Mouse (Mus musculus) forebrain, embryonic 13.5 days (tissue): ENCODE results near the gene Pck2. TPM values are rescaled to one million over a fixed set of nuclear protein-coding genes. Genes with fewer than 3 reads are reported as not detected.

ENCODE experiments used
- ATAC-seq: fragments of 200-750 bp; cut with Nextera tagmentation; 2 replicates; pipeline ENCODE4 v1.8.0; 2017
- H3K27ac ChIP-seq: fragments of 300-500 bp; sonication (generic); 2 replicates; pipeline ENCODE4 v1.5.1; 2015; ENCODE audit warnings: inconsistent platforms, mild to moderate bottlenecking, moderate library complexity
- H3K27me3 ChIP-seq: fragments of 300-500 bp; sonication (generic); 2 replicates; pipeline ENCODE4 v1.6.1; 2015; ENCODE audit warnings: mild to moderate bottlenecking, inconsistent platforms
- H3K36me3 ChIP-seq: fragments of 300-500 bp; sonication (generic); 2 replicates; pipeline ENCODE4 v1.6.1; 2015; ENCODE audit warnings: mild to moderate bottlenecking, inconsistent platforms; ENCODE audit not compliant: poor library complexity, severe bottlenecking
- H3K4me1 ChIP-seq: fragments of 300-500 bp; sonication (generic); 2 replicates; pipeline ENCODE4 v1.6.1; 2015; ENCODE audit warnings: inconsistent platforms
- H3K4me2 ChIP-seq: fragments of 300-500 bp; sonication (generic); 2 replicates; pipeline ENCODE4 v1.6.1; 2015; ENCODE audit warnings: inconsistent platforms, mild to moderate bottlenecking, moderate library complexity
- H3K4me3 ChIP-seq: fragments of 300-500 bp; sonication (generic); 2 replicates; pipeline ENCODE4 v1.5.1; 2015; ENCODE audit warnings: mild to moderate bottlenecking, inconsistent platforms
- H3K9ac ChIP-seq: fragments of 300-500 bp; sonication (generic); 2 replicates; pipeline ENCODE4 v1.6.1; 2015; ENCODE audit warnings: mild to moderate bottlenecking, inconsistent platforms
- H3K9me3 ChIP-seq: fragments of 300-500 bp; sonication (generic); replicated peaks from 2 replicates; pipeline ENCODE4 v1.6.1; 2016; ENCODE audit warnings: inconsistent platforms
- WGBS: fragments of 180-500 bp; shearing (Covaris S2); methylation state at CpG from one replicate; pipeline ENCODE4 v1.1.7; 2015; 5-methylcytosine and 5-hydroxymethylcytosine counted together
- polyA plus RNA-seq: library from polyadenylated mRNA; unstranded; fragments of >200 nt; fragmentation: Nextera tagmentation; extraction: Ambion mirVana; gene quantifications from 2 replicates; pipeline ENCODE4 v1.2.1, GENCODE M21; 2015

Gene Pck2
- polyA plus RNA-seq, 1 experiment from 2014 or later = 18.1 TPM

DNA sequence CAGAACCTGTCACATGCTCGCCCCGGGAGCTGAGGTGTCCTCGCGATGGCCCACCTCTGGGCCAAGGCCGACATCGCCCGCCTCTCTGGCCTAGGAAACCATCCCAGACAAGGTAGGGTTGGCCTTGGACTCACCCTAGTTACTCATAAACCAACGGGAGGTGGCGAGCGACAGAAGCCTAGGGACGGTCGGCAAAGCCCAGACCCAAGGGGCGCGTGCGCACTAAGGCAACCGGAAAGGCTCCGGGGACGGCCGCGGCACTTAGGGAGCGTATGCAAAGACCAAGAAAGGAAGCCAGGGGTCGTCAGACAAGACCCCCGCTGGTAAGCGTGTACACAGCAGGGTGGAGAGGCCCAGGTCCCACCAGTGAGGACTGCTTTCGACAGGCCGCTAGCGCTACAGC is 19.7 kb downstream of the Pck2 start, which contains the start of gene Dcaf11:
Dcaf11 (plus strand) TSS at position 208 of the 403 bp plus-strand sequence.
- Histone ChIP-seq H3K27ac (peak within 1 kb of the TSS; percentile 98), H3K9me3 (no peaks in the 10 kb centered on the region), H3K36me3 (peaks cover 18% of the 10 kb centered on the region), H3K4me1 (peaks cover 21% of the 10 kb centered on the region), H3K27me3 (no peaks in the 10 kb centered on the region), H3K9ac (peak within 1 kb of the TSS; percentile 87), H3K4me3 (peak within 1 kb of the TSS; percentile 66), H3K4me2 (peak within 1 kb of the TSS; percentile 77)
- peak; percentile 80 for ATAC-seq
- 0% methylated on average over 27 of the region's 27 CpGs for WGBS

DNA sequence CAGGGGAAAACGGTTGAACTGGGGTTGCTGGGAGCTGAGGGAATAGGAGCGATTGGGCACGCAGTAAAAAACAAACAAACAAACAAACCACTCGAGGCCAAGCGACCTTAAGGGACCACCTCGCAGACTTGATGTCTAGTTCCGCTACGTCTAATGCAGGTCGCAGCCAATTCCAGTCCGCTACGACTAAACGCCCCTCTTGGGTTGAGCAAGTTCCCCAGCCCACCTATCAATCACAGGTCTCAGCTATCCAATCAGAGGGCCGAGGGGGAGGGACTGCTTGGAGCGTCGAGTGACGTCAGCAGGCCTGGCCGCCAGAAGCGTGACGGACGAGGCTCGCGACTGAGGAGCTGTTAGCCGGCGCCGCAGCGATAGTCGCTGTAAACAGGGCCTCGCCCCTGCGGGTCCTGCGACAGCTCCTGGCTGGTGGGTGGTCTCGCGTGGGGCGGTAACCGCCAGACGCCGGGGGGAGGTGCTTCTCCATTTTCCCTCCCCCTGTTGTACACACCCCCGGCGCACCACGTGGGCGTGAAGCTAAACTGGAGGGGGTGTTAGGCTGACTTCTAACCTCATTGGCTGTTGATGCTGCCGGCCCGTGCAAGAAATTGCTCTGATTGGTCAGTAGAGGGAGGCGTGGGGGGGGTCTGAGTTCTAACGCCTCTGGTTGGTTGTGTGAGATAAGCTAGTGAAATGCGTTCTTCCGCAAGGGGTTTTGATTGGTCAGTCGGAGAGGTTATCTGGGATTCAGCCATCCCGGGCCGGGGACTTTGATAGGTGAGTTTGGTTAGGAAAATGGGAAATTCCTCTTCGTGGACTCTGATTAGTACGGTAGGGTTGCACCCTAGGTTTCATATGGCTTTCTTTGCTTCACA is 20.4 kb downstream of the Pck2 start, which contains the start of gene A730061H03Rik:
A730061H03Rik (minus strand) TSS at position 205 of the 872 bp plus-strand sequence.
- peak; percentile 98 for ATAC-seq
- Histone ChIP-seq H3K4me1 (peaks cover 21% of the 10 kb centered on the region), H3K4me2 (peak within 1 kb of the TSS; percentile 77), H3K36me3 (peaks cover 25% of the 10 kb centered on the region), H3K9ac (peak within 1 kb of the TSS; percentile 87), H3K27ac (peak within 1 kb of the TSS; percentile 98), H3K27me3 (no peaks in the 10 kb centered on the region), H3K9me3 (no peaks in the 10 kb centered on the region), H3K4me3 (peak within 1 kb of the TSS; percentile 66)
- WGBS = under 1% methylated on average over 51 of the region's 51 CpGs

DNA sequence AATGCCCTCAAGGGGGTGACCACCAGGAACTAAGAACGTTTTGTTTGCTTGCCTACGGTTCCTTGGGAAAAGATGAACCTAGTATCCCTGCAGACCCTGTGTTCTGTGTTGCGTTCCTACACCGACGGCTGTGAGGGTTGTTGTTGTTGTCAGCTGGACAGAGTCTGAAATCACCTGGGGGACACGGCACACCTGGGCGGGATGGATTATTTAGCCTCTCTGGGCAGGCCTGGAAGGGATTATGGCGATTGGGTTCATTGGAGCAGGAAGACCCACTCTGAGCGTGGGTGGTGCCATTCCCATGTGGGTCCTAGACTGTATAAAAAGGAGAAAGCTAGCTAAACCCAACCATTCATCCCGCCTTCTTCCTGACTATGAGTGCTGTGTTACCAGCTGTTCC is 21.8 kb downstream of the Pck2 start:
- no peak overlapping the region for H3K9ac ChIP-seq
- WGBS = 86% methylated on average over 10 of the region's 10 CpGs

DNA sequence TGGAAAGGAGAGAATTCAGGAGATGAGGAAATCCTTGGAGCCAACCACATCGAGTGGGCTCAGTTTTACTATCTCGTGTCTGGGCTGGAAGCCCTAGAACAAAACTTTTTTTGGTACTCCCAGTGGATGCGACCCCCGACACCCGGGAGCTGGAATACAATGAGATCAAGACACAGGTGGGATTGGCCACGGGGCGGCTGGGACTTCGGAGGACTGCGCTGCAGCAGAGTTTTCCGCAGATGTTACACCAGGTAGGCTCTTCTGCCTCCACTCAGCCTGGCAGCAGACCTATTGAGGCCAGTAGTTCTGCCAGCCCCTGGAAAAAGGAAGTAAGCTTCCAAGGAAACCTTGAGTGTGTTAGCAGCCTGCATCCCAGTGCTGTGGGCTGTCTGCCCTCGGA is 23.2 kb downstream of the Pck2 start:
- Histone ChIP-seq H3K4me3 (no peak overlapping the region), H3K4me2 (no peak overlapping the region), H3K9ac (no peak overlapping the region), H3K9me3 (no peaks in the 10 kb centered on the region), H3K36me3 (peaks cover 53% of the 10 kb centered on the region), H3K4me1 (peaks cover 21% of the 10 kb centered on the region), H3K27me3 (no peaks in the 10 kb centered on the region), H3K27ac (no peak overlapping the region)
- ATAC-seq = no peak
- WGBS = 91% methylated on average over 11 of the region's 11 CpGs

More for the DNA sequence above, 21.8 kb downstream of the Pck2 start:
- Histone ChIP-seq H3K4me2 (peak overlapping the region; percentile 77; the same call in 1 of the 2 replicates), H3K4me3 (no peak overlapping the region), H3K9me3 (no peaks in the 10 kb centered on the region), H3K36me3 (peaks cover 39% of the 10 kb centered on the region), H3K27me3 (no peaks in the 10 kb centered on the region), H3K4me1 (peaks cover 21% of the 10 kb centered on the region), H3K27ac (no peak overlapping the region)
- ATAC-seq = no peak

DNA sequence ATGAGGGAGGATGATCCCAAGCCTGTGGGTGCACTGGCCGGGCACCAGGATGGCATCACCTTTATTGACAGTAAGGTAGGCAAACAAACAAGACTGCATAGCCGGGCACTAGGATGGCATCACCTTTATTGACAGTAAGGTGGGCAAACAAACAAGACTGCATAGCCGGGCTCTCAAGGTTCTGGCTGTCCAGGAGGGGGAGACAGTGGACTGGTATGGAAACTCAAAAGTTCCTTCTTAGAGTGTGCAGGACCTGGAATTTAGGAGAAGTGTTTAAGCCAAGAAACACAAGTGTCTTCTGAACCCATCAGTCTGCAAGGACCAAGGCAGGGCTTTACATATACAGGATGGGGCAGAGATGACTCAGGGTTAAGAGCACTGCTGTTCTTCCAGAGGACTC is 25.7 kb downstream of the Pck2 start:
- no peaks in the 10 kb centered on the region for H3K9me3 ChIP-seq
- H3K9ac ChIP-seq = no peak overlapping the region
- peaks cover 76% of the 10 kb centered on the region for H3K36me3 ChIP-seq
- H3K4me3 ChIP-seq = no peak overlapping the region
- H3K27ac ChIP-seq = no peak overlapping the region
- 85% methylated on average over 3 of the region's 3 CpGs for WGBS
- no peaks in the 10 kb centered on the region for H3K27me3 ChIP-seq
- no peak for ATAC-seq
- no peak overlapping the region for H3K4me2 ChIP-seq
- peaks cover 13% of the 10 kb centered on the region for H3K4me1 ChIP-seq

DNA sequence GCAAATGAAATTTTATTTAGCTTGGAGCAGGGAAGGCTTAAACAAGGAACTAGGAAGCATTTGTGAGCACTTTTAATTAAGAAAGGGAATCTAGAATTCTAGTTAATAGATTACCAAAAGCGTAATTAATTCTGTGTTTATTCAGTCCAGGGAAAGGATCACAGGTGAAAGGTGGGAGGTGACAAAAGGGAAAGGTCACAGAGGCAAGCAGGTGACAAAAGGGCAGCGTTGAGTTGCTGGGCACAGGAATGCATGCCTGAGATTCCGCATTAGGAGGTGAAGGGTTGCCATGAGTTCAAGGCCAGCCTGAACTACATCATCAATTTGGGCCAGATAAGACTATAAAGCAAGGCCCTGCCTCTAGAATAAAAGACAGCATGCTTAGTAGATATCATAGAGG is 27.4 kb downstream of the Pck2 start:
- Histone ChIP-seq H3K27me3 (no peaks in the 10 kb centered on the region), H3K36me3 (peaks cover 78% of the 10 kb centered on the region), H3K4me1 (no peaks in the 10 kb centered on the region), H3K4me3 (no peak overlapping the region), H3K27ac (no peak overlapping the region), H3K9ac (no peak overlapping the region), H3K4me2 (no peak overlapping the region), H3K9me3 (no peaks in the 10 kb centered on the region)
- no peak for ATAC-seq
- WGBS = 86% methylated on average over 3 of the region's 3 CpGs

DNA sequence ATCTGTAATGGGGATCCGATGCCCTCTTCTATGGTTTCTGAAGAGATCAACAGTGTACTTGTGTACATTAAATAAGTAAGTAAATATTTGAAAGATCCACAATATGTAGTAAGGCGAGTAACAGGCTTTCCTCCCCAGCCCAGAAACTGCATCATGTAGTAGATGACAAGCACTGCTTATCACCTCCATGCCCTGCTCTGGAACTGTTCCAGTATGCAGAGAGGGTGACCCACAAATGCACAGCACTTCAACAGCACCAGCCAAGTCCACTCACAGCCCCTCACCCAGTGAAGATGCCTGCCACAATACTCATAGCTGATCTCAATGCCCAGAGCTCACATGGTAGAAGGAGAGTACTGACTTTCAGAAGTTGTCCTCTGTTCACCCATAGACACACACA is 30.5 kb downstream of the Pck2 start:
- H3K27ac ChIP-seq = no peak overlapping the region
- WGBS = 88% methylated on average over 2 of the region's 2 CpGs
- H3K4me1 ChIP-seq = no peaks in the 10 kb centered on the region
- no peaks in the 10 kb centered on the region for H3K27me3 ChIP-seq
- H3K4me3 ChIP-seq = no peak overlapping the region
- H3K9me3 ChIP-seq = no peaks in the 10 kb centered on the region
- no peak for ATAC-seq
- H3K9ac ChIP-seq = no peak overlapping the region
- no peak overlapping the region for H3K4me2 ChIP-seq
- H3K36me3 ChIP-seq = peaks cover 52% of the 10 kb centered on the region

DNA sequence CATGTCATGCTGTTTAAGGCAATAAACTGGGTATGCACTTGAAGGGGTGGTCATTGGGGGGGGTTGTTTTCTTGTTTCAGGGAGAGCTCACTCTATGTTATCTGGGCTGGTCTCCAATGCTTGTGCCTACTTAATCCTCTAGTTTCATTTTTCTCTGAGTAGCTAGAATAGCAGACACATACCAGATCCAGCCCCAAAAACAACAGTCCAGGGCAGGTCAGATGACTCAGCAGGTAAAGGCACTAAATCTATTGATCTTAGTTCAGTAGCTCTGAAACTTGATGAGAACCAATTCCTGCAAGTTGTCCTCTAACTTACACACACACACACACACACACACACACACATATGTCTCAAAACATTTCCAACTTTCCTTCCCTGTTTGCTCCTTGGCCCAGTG is 31.7 kb downstream of the Pck2 start:
- no peak overlapping the region for H3K9ac ChIP-seq
- H3K4me2 ChIP-seq = no peak overlapping the region
- no peaks in the 10 kb centered on the region for H3K27me3 ChIP-seq
- H3K4me1 ChIP-seq = no peaks in the 10 kb centered on the region
- H3K27ac ChIP-seq = no peak overlapping the region
- ATAC-seq = no peak
- H3K4me3 ChIP-seq = no peak overlapping the region
- peaks cover 40% of the 10 kb centered on the region for H3K36me3 ChIP-seq
- no peaks in the 10 kb centered on the region for H3K9me3 ChIP-seq

DNA sequence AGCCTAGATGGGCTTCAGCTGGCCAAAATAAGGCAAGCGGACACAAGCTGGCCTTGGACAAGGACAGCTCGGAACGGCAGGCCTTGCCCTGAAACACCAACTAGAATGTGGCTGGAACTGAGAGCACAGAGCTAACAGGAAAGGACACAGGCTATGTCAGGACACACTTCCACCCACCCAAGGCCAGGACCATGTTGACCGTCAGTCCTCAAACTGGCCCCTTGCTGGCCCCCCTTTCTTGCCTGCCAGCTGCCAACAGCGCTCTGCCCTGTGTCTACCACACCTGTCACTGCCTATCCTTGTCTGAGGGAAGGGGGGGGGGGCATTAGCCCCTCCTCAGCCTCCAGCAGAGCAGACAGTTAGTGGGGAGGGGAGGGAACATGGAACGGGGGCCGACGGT is 35.2 kb downstream of the Pck2 start, which contains the start of gene Fitm1:
Fitm1 (plus strand) TSS at position 316 of the 400 bp plus-strand sequence.
- Histone ChIP-seq H3K4me1 (peaks cover 14% of the 10 kb centered on the region), H3K4me3 (no peak within 1 kb of the TSS), H3K9me3 (no peaks in the 10 kb centered on the region), H3K27me3 (no peaks in the 10 kb centered on the region), H3K9ac (no peak within 1 kb of the TSS), H3K4me2 (no peak within 1 kb of the TSS), H3K27ac (no peak within 1 kb of the TSS), H3K36me3 (peaks cover 13% of the 10 kb centered on the region; the same call in 1 of the 2 replicates)
- 92% methylated on average over 6 of the region's 8 CpGs for WGBS
- ATAC-seq = no peak

DNA sequence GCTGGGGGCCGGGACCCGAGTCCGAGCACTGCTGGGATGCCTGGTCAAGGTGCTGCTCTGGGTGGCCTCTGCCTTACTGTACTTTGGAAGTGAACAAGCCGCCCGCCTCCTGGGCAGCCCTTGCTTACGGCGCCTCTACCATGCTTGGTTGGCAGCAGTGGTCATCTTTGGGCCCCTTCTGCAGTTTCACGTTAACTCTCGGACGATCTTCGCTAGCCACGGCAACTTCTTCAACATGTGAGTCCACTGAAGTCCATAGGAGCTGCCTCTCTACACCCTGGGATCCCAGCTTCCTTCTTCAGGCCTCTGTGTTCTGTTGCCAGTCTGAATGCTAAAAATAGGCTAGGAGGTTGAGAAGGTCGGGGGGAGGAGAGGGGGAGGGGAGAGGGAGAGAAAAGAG is 35.6 kb downstream of the Pck2 start:
- Histone ChIP-seq H3K9ac (no peak overlapping the region), H3K27ac (no peak overlapping the region), H3K4me1 (peaks cover 14% of the 10 kb centered on the region), H3K9me3 (no peaks in the 10 kb centered on the region), H3K27me3 (no peaks in the 10 kb centered on the region), H3K4me3 (no peak overlapping the region), H3K36me3 (peaks cover 13% of the 10 kb centered on the region), H3K4me2 (no peak overlapping the region)
- WGBS = 78% methylated on average over 13 of the region's 13 CpGs
- no peak for ATAC-seq

DNA sequence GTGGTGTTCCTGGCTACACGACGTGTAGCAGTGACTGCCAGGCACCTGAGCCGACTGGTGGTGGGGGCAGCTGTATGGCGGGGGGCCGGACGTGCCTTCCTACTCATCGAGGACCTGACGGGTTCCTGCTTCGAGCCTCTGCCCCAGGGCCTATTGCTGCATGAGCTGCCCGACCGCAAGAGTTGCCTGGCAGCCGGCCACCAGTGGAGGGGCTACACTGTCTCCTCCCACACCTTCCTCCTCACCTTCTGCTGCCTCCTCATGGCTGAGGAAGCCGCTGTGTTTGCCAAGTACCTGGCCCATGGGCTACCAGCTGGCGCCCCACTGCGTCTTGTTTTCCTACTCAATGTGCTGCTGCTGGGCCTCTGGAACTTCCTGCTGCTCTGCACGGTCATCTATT is 36.3 kb downstream of the Pck2 start:
- Histone ChIP-seq H3K36me3 (peaks cover 18% of the 10 kb centered on the region), H3K9me3 (no peaks in the 10 kb centered on the region), H3K27me3 (no peaks in the 10 kb centered on the region), H3K27ac (no peak overlapping the region), H3K4me2 (no peak overlapping the region), H3K4me1 (peaks cover 14% of the 10 kb centered on the region), H3K4me3 (no peak overlapping the region), H3K9ac (no peak overlapping the region)
- no peak for ATAC-seq
- 82% methylated on average over 16 of the region's 16 CpGs for WGBS

DNA sequence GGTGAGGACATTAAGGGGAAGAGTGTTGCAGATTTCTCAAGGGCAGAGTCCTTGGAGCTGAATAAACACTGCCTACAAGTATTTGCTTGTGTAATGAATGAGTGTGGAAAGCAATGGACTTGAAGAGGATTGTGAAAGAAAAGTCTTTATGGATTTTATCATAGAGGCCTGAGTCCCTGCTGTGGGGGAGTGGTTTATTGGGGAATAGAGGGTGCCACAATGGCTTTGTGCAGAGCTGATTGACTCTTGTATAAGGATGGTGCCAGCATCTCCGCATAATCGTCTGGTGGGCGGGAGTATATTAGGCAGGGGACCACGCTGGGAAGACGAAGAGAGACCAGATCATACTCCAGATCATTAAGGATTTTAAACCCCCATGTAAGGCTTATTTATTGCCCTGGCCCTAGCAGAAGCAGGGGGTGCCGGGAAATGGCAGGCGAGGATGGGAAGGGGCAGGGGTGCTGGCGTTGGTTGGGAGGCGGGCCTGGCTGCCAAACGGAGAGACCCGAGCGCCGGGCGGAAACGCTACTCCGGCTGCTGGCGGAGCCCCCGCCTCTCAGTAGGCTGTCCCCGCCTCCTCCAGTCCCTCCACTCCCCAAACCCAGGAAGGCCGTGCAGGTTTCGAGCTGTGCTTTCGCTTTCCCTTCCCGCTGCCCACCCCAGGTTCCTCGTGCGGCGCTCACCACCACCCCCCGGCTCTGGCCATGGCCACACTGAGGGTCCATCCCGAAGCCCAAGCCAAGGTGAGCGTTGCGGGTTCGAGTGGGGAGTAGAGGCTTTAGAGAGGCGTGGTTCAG is 38.0 kb downstream of the Pck2 start, which contains the start of gene Psme1:
Psme1 (plus strand) TSS at position 253 of the 797 bp plus-strand sequence.
- Histone ChIP-seq H3K27me3 (no peaks in the 10 kb centered on the region), H3K4me1 (peaks cover 14% of the 10 kb centered on the region), H3K4me2 (peak within 1 kb of the TSS; percentile 89), H3K9ac (peak within 1 kb of the TSS; percentile 84), H3K36me3 (peaks cover 25% of the 10 kb centered on the region), H3K4me3 (peak within 1 kb of the TSS; percentile 64), H3K9me3 (no peaks in the 10 kb centered on the region), H3K27ac (peak within 1 kb of the TSS; percentile 87)
- peak; percentile 95 for ATAC-seq
- 1% methylated on average over 32 of the region's 32 CpGs for WGBS
